Mouse (Mus musculus) heart, adult 8-10 months (tissue): Measurements from ENCODE around the gene Snapc3. TPM values are rescaled to one million over a fixed set of nuclear protein-coding genes. Genes with fewer than 3 reads are reported as not detected.
A peak's percentile ranks its signal among the peaks of the same experiment; 100 is the strongest.

Source experiments
- DNase-seq: peaks from one replicate; pipeline ENCODE4 v3.0.0; 2022; ENCODE audit warnings: low spot score
- total RNA-seq, 4 experiments: library from RNA; stranded (reverse); gene quantifications; 2 replicates each; pipeline ENCODE4 v1.2.4; 2022

The Snapc3 gene
- total RNA-seq, 4 experiments from 2014 or later, result 13.0 to 17.1 (median 16.6) TPM

GRCm38 (mm10) chr4:83414241-83414824 is 3.2 kb upstream of the Snapc3 start:
- DNase-seq, result no peak

- no peak for DNase-seq
Observed at GRCm38 (mm10) chr4:83417820-83418186, 279 bp downstream of the Snapc3 start.

GRCm38 (mm10) chr4:83418781-83419180 is 1.3 kb downstream of the Snapc3 start:
- no peak for DNase-seq

GRCm38 (mm10) chr4:83423641-83424040 is 6.1 kb downstream of the Snapc3 start:
- no peak for DNase-seq

- no peak for DNase-seq
Observed at GRCm38 (mm10) chr4:83425119-83425518, 7.6 kb downstream of the Snapc3 start.

- no peak for DNase-seq
Observed at GRCm38 (mm10) chr4:83427141-83427540, 9.6 kb downstream of the Snapc3 start.

GRCm38 (mm10) chr4:83427696-83428095 is 10.2 kb downstream of the Snapc3 start:
- DNase-seq, result no peak

GRCm38 (mm10) chr4:83428845-83429244 is 11.3 kb downstream of the Snapc3 start:
- DNase-seq, result no peak

GRCm38 (mm10) chr4:83431950-83432349 is 14.4 kb downstream of the Snapc3 start:
- no peak for DNase-seq

GRCm38 (mm10) chr4:83432901-83433300 is 15.4 kb downstream of the Snapc3 start:
- no peak for DNase-seq

- DNase-seq, result no peak
Observed at GRCm38 (mm10) chr4:83436375-83436774, 18.9 kb downstream of the Snapc3 start.

- no peak for DNase-seq
Observed at GRCm38 (mm10) chr4:83438116-83438515, 20.6 kb downstream of the Snapc3 start.

- no peak for DNase-seq
Observed at GRCm38 (mm10) chr4:83439045-83439444, 21.5 kb downstream of the Snapc3 start.

- no peak for DNase-seq
Observed at GRCm38 (mm10) chr4:83441050-83441449, 23.5 kb downstream of the Snapc3 start.

- no peak for DNase-seq
Observed at GRCm38 (mm10) chr4:83450785-83451184, 33.3 kb downstream of the Snapc3 start.

GRCm38 (mm10) chr4:83460106-83460505 is 42.6 kb downstream of the Snapc3 start:
- DNase-seq, result no peak

- DNase-seq, result no peak
Observed at GRCm38 (mm10) chr4:83464827-83465226, 47.3 kb downstream of the Snapc3 start.

- DNase-seq, result no peak
Observed at GRCm38 (mm10) chr4:83467615-83468014, 50.1 kb downstream of the Snapc3 start.

- no peak for DNase-seq
Observed at GRCm38 (mm10) chr4:83468208-83468607, 50.7 kb downstream of the Snapc3 start.

- no peak for DNase-seq
Observed at GRCm38 (mm10) chr4:83485250-83485649, 67.7 kb downstream of the Snapc3 start.

- peak; percentile 70 for DNase-seq
Observed at GRCm38 (mm10) chr4:83485735-83486116, 68.2 kb downstream of the Snapc3 start.

- peak; percentile 82 for DNase-seq
Observed at GRCm38 (mm10) chr4:83486117-83486901, 68.8 kb downstream of the Snapc3 start, which contains the start of gene Psip1. TSS of gene Psip1 (minus strand) at chr4:83486459.

GRCm38 (mm10) chr4:83489121-83489520 is 71.6 kb downstream of the Snapc3 start:
- DNase-seq, result no peak
